Mouse (Mus musculus) E14TG2a.4 (cell line): ENCODE measurements around the gene Zbtb25.

Experiments
- H3K27me3 ChIP-seq: 2 replicates; pipeline ENCODE4 v1.6.1; 2014; ENCODE audit warnings: low read length, control low read depth; ENCODE audit not compliant: insufficient read depth
- H3K36me3 ChIP-seq: 2 replicates; pipeline ENCODE4 v1.6.1; 2014; ENCODE audit warnings: low read length, control low read depth; ENCODE audit not compliant: insufficient read depth
- H3K4me1 ChIP-seq: replicated peaks from 2 replicates; pipeline ENCODE4 v1.6.1; 2014; ENCODE audit warnings: low read depth, low read length, control low read depth
- H3K4me3 ChIP-seq: replicated peaks from 2 replicates; pipeline ENCODE4 v1.5.1; 2014; ENCODE audit warnings: mild to moderate bottlenecking, low read length
- H3K9me3 ChIP-seq: 2 replicates; pipeline ENCODE4 v1.6.1; 2014; ENCODE audit warnings: low read length, control low read depth
- CTCF ChIP-seq: conservative IDR thresholded peaks from 2 replicates; pipeline ENCODE4 v1.5.1; 2014; ENCODE audit warnings: low read length
- NANOG ChIP-seq: IDR thresholded peaks from 2 replicates; pipeline ENCODE4 v1.6.1; 2014; ENCODE audit warnings: borderline replicate concordance, low read length, mixed read lengths
- POU5F1 ChIP-seq: IDR thresholded peaks from 2 replicates; pipeline ENCODE4 v1.6.1; 2014; ENCODE audit warnings: low read length, borderline replicate concordance

Zbtb25 gene

GRCm38 (mm10) chr12:76303474-76303873 is 65.9 kb downstream of the Zbtb25 start:
- no peak overlapping the region for H3K4me3 ChIP-seq
- no peaks in the 10 kb centered on the region for H3K9me3 ChIP-seq
- no peaks in the 10 kb centered on the region for H3K27me3 ChIP-seq
- H3K4me1 ChIP-seq, result peaks cover 27% of the 10 kb centered on the region
- TF ChIP-seq NANOG, result no peak
- TF ChIP-seq POU5F1, result no peak
- no peak for TF ChIP-seq CTCF
- H3K36me3 ChIP-seq, result peaks cover 97% of the 10 kb centered on the region

- TF ChIP-seq NANOG (no peak), POU5F1 (no peak)
- H3K9me3 ChIP-seq, result no peaks in the 10 kb centered on the region
- H3K36me3 ChIP-seq, result peaks cover 98% of the 10 kb centered on the region
- H3K4me1 ChIP-seq, result peaks cover 6% of the 10 kb centered on the region
- H3K27me3 ChIP-seq, result no peaks in the 10 kb centered on the region
- no peak overlapping the region for H3K4me3 ChIP-seq
Measured at GRCm38 (mm10) chr12:76300367-76300766, 69.0 kb downstream of the Zbtb25 start.

- Histone ChIP-seq H3K9me3 (no peaks in the 10 kb centered on the region), H3K36me3 (peaks cover 100% of the 10 kb centered on the region), H3K4me3 (no peak overlapping the region), H3K4me1 (no peaks in the 10 kb centered on the region), H3K27me3 (no peaks in the 10 kb centered on the region)
- TF ChIP-seq CTCF (no peak), POU5F1 (no peak), NANOG (no peak)
Measured at GRCm38 (mm10) chr12:76299361-76299906, 70.0 kb downstream of the Zbtb25 start.

GRCm38 (mm10) chr12:76297830-76298229 is 71.6 kb downstream of the Zbtb25 start:
- H3K27me3 ChIP-seq, result no peaks in the 10 kb centered on the region
- H3K4me3 ChIP-seq, result no peak overlapping the region
- H3K4me1 ChIP-seq, result peaks cover 8% of the 10 kb centered on the region
- TF ChIP-seq CTCF (no peak), NANOG (no peak), POU5F1 (no peak)
- H3K9me3 ChIP-seq, result no peaks in the 10 kb centered on the region
- H3K36me3 ChIP-seq, result peaks cover 99% of the 10 kb centered on the region
